Mouse (Mus musculus): ENCODE measurements around the gene Gm21883. TPM values are rescaled to one million over a fixed set of nuclear protein-coding genes. Genes with fewer than 3 reads are reported as not detected.

Gene Gm21883
- not detected for polyA plus RNA-seq (2014; fragmentation: Illumina TruSeq; extraction: RNeasy Lipid Tissue Mini Kit (QIAGEN cat#74804))

DNA sequence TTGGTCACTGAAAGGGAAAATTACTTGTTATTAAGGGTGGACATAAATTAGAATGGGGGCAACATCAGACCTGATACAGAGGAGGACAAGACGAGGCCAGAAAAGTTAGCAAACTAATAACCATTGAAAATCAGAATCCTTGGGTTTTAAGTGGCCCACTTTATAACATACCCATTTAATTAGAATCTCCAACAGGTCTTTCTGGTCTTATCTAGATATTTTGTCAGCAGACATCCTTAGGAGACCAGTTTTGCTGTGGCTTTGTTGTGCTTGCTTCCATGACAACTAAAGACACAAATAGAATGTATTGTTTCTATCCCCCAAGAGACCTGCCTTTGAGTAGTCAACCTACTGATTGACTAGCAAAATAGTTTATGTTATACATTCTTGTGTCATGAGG is at the start of gene Gm21883:
Gm21883 (minus strand) TSS at position 101 of the 400 bp plus-strand sequence.

DNA sequence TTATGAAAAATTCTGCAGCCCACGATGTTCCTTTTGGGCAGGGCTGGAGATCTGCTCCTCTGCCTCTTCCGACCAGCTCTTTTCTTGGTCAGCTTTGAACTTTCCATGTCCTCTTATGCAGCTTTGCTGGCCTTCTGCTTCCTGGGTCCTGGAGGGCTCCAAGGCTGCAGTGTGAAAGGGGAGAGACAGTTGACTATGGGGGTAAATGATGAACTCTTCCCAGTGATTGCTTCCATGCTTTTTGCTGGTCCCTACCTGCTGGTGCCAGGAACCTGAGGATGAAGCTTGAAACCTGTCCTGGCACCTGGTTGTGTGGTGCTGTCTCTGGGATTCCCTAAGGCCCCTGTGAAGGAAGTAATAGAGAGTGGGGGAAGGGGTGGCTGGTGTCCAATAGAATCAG is 44.7 kb upstream of the Gm21883 start, which contains the start of gene Spin2e:
Spin2e (minus strand) TSS at position 101 of the 400 bp plus-strand sequence.

Other genes with a start within 250 kb of the Gm21883 start
- not detected for gene Btbd35f26, start 237.8 kb downstream of the Gm21883 start, polyA plus RNA-seq (2014; fragmentation: Illumina TruSeq; extraction: RNeasy Lipid Tissue Mini Kit (QIAGEN cat#74804))
- gene Btbd35f19, start 190.4 kb downstream of the Gm21883 start, polyA plus RNA-seq (2014; fragmentation: Illumina TruSeq; extraction: RNeasy Lipid Tissue Mini Kit (QIAGEN cat#74804)) = not detected
- gene Spin2e, start 44.6 kb upstream of the Gm21883 start, polyA plus RNA-seq (2014; fragmentation: Illumina TruSeq; extraction: RNeasy Lipid Tissue Mini Kit (QIAGEN cat#74804)) = not detected
- not detected for gene Btbd35f25, start 142.9 kb upstream of the Gm21883 start, polyA plus RNA-seq (2014; fragmentation: Illumina TruSeq; extraction: RNeasy Lipid Tissue Mini Kit (QIAGEN cat#74804))

Measured in ovary, adult 10 weeks (tissue).